Comparison of ENCODE assay signal across 8 mouse cellular contexts in genomic region chr17:71310486-71311339, GRCm38 (mm10). TPM values are rescaled to one million over a fixed set of nuclear protein-coding genes. Genes with fewer than 3 reads are reported as not detected.
DNase-seq lines count a peak whose midpoint lies in the region; ATAC-seq lines count a peak whose summit lies in the region.

No protein-coding gene starts in this region.

- 0 out of 2 replicates have a peak, but pooled peaks have one; percentile 29 for ATAC-seq in embryonic facial prominence, embryonic 13.5 days (ENCODE audit: insufficient number of reproducible peaks, insufficient read depth, low FRiP score, low TSS enrichment, low read depth)
- peak; percentile 55 for ATAC-seq in heart, embryonic 11.5 days (replicated peaks; ENCODE audit: insufficient number of reproducible peaks, low FRiP score, low TSS enrichment)
- ATAC-seq in limb, embryonic 12.5 days (ENCODE audit: insufficient number of reproducible peaks, insufficient read depth, low FRiP score, low TSS enrichment, low read depth), result peak; percentile 48; the same call in 1 of the 2 replicates
- peak; percentile 62 for ATAC-seq in midbrain, embryonic 11.5 days (ENCODE audit: low FRiP score)

- peaks cover 22% of the 10 kb centered on the region for H3K27me3 ChIP-seq in embryonic facial prominence, embryonic 13.5 days
- H3K27me3 ChIP-seq in heart, embryonic 11.5 days (ENCODE audit: control insufficient read depth, insufficient read depth, low read length), result peaks cover 2% of the 10 kb centered on the region; the same call in 1 of the 2 replicates
- H3K27me3 ChIP-seq in limb, embryonic 12.5 days, result peaks cover 20% of the 10 kb centered on the region
- H3K27me3 ChIP-seq in midbrain, embryonic 11.5 days (ENCODE audit: control insufficient read depth, insufficient read depth, low read length), result no peaks in the 10 kb centered on the region

- peak overlapping the region; percentile 99 for H3K4me2 ChIP-seq in embryonic facial prominence, embryonic 13.5 days
- H3K4me2 ChIP-seq in heart, embryonic 11.5 days, result peak overlapping the region; percentile 94
- peak overlapping the region; percentile 98 for H3K4me2 ChIP-seq in limb, embryonic 12.5 days
- peak overlapping the region; percentile 100 for H3K4me2 ChIP-seq in midbrain, embryonic 11.5 days

- DNase-seq in right cerebral cortex, postnatal 25 days, result peak; percentile 10
- no peak for DNase-seq in right cerebral cortex, adult 18-20 months
- DNase-seq in midbrain, embryonic 11.5 days (ENCODE audit: low spot score, missing footprints), result peak; percentile 96
- peak; percentile 60 to 82 for DNase-seq in spleen, postnatal 4 days (ENCODE audit: low spot score in 2 of 2)
- no peak for DNase-seq in frontal cortex, adult 2 months (ENCODE audit: extremely low spot score in 1 of 2, low spot score in 1 of 2)

- under 1% methylated on average over 67 of the region's 67 CpGs for WGBS in embryonic facial prominence, embryonic 13.5 days
- WGBS in heart, embryonic 11.5 days (ENCODE audit: insufficient replicate concordance), result under 1% methylated on average over 66 of the region's 67 CpGs
- 1% methylated on average over 66 of the region's 67 CpGs for WGBS in limb, embryonic 12.5 days
- under 1% methylated on average over 64 of the region's 67 CpGs for WGBS in midbrain, embryonic 11.5 days

- H3K36me3 ChIP-seq in embryonic facial prominence, embryonic 13.5 days, result no peaks in the 10 kb centered on the region
- H3K36me3 ChIP-seq in heart, embryonic 11.5 days (ENCODE audit: control insufficient read depth, insufficient read depth, low read length), result no peaks in the 10 kb centered on the region
- no peaks in the 10 kb centered on the region for H3K36me3 ChIP-seq in limb, embryonic 12.5 days
- H3K36me3 ChIP-seq in midbrain, embryonic 11.5 days (ENCODE audit: control insufficient read depth, insufficient read depth, low read length), result no peaks in the 10 kb centered on the region

- H3K9me3 ChIP-seq in embryonic facial prominence, embryonic 13.5 days, result no peaks in the 10 kb centered on the region
- no peaks in the 10 kb centered on the region for H3K9me3 ChIP-seq in heart, embryonic 11.5 days (replicated peaks; ENCODE audit: control insufficient read depth, low read length)
- H3K9me3 ChIP-seq in limb, embryonic 12.5 days, result no peaks in the 10 kb centered on the region
- H3K9me3 ChIP-seq in midbrain, embryonic 11.5 days (ENCODE audit: control insufficient read depth, low read length), result no peaks in the 10 kb centered on the region

- peak overlapping the region; percentile 70 for H3K4me3 ChIP-seq in embryonic facial prominence, embryonic 13.5 days
- peak overlapping the region; percentile 68 for H3K4me3 ChIP-seq in heart, embryonic 11.5 days (ENCODE audit: low read depth, low read length)
- H3K4me3 ChIP-seq in limb, embryonic 12.5 days (replicated peaks), result peak overlapping the region; percentile 60
- H3K4me3 ChIP-seq in midbrain, embryonic 11.5 days (ENCODE audit: low read depth, low read length), result peak overlapping the region; percentile 62

- peaks cover 17% of the 10 kb centered on the region for H3K4me1 ChIP-seq in embryonic facial prominence, embryonic 13.5 days
- H3K4me1 ChIP-seq in heart, embryonic 11.5 days (ENCODE audit: control insufficient read depth, insufficient read depth, low read length), result peaks cover 10% of the 10 kb centered on the region
- peaks cover 13% of the 10 kb centered on the region for H3K4me1 ChIP-seq in limb, embryonic 12.5 days (replicated peaks)
- H3K4me1 ChIP-seq in midbrain, embryonic 11.5 days (ENCODE audit: control insufficient read depth, insufficient read depth, low read length), result peaks cover 16% of the 10 kb centered on the region

- H3K9ac ChIP-seq in embryonic facial prominence, embryonic 13.5 days, result peak overlapping the region; percentile 87
- H3K9ac ChIP-seq in heart, embryonic 11.5 days (ENCODE audit: low read depth, low read length), result peak overlapping the region; percentile 82
- peak overlapping the region; percentile 78 for H3K9ac ChIP-seq in limb, embryonic 12.5 days (replicated peaks)
- peak overlapping the region; percentile 69 for H3K9ac ChIP-seq in midbrain, embryonic 11.5 days (ENCODE audit: low read length)

- H3K27ac ChIP-seq in embryonic facial prominence, embryonic 13.5 days, result peak overlapping the region; percentile 93
- H3K27ac ChIP-seq in heart, embryonic 11.5 days (ENCODE audit: low read depth, low read length), result peak overlapping the region; percentile 59
- H3K27ac ChIP-seq in limb, embryonic 12.5 days, result peak overlapping the region; percentile 73
- H3K27ac ChIP-seq in midbrain, embryonic 11.5 days (ENCODE audit: low read depth, low read length), result no peak overlapping the region

RNA-seq across cellular contexts. Expression of gene Emilin2, which starts 1.1 kb away (rescaled TPM):
- 21.3 and 21.8 TPM in 2 replicates for polyA plus RNA-seq in embryonic facial prominence, embryonic 13.5 days (2015; fragmentation: Nextera tagmentation; extraction: Ambion mirVana)
- 59.1 and 81.1 TPM in 2 replicates for polyA plus RNA-seq in heart, embryonic 11.5 days (2014; fragmentation: Nextera tagmentation; extraction: Ambion mirVana)
- polyA plus RNA-seq in limb, embryonic 12.5 days (2016; fragmentation: Nextera tagmentation; extraction: Ambion mirVana), result 22.9 and 23.7 TPM in 2 replicates
- 10.2 and 11.8 TPM in 2 replicates for polyA plus RNA-seq in midbrain, embryonic 11.5 days (2014; fragmentation: Nextera tagmentation; extraction: Ambion mirVana)
- polyA plus RNA-seq in frontal cortex, adult 2 months (2012; rRNA removed), result 1.4 and 1.6 TPM in 2 replicates

Comparison
In these comparisons a context has a peak if more than half of its experiments do, and no peak if none do; other contexts are left out.
1. DNase-seq: peak in right cerebral cortex, postnatal 25 days (single experiment), midbrain, embryonic 11.5 days (single experiment) and spleen, postnatal 4 days (2 of 2); none in right cerebral cortex, adult 18-20 months (single experiment) and frontal cortex, adult 2 months (0 of 2).
2. Peak in every context shown above with its lines, with median percentiles within 50 percentile points of each other: ATAC-seq, H3K4me2 ChIP-seq, H3K4me3 ChIP-seq and H3K9ac ChIP-seq.